Mouse (Mus musculus) stomach, postnatal 0 days (tissue): ENCODE results near the gene Spryd3.

Experiments used
- CTCF ChIP-seq: IDR thresholded peaks from 2 replicates; pipeline ENCODE4 v1.5.1; 2016; ENCODE audit warnings: antibody characterized with exemption, low read depth, mild to moderate bottlenecking, moderate library complexity
- EP300 ChIP-seq: optimal IDR thresholded peaks from 2 replicates; pipeline ENCODE3; 2016; ENCODE audit warnings: antibody characterized with exemption

DNA sequence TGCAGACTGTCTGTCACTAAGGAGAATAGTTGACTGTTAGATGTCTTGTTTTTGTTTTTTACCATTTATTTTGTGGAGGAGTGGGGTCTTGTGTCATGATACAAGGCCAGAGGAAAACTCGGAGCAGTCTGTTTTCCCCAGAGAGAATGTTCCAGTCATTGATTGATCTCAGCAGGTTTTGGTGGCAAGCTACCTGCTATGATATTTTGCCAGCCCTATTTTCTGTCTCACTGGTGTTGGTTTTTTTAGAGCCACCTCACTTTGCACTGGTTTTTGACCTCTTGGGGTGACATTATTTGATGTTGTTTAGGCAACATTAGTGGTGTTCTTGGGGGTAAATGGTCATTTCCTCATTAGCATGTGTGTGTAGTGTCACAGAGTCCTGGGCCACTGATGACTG lies 44.3 kb downstream of the Spryd3 start:
- TF ChIP-seq CTCF (no peak), EP300 (no peak)
